Mouse (Mus musculus) embryonic fibroblast, embryonic 13.5 days (primary cell): ENCODE results near the gene Flot1. TPM values are rescaled to one million over a fixed set of nuclear protein-coding genes. Genes with fewer than 3 reads are reported as not detected.
A peak's percentile ranks its signal among the peaks of the same experiment; 100 is the strongest.
"Not testable (repeated sequence)": the region's sequence is repeated elsewhere in the genome, so short reads cannot be mapped to it uniquely, and the experiment has no call there.

Experiments used
- H3K27ac ChIP-seq: 2 replicates; pipeline ENCODE4 v1.5.1; 2012; ENCODE audit warnings: low read length, control low read depth, inconsistent platforms; ENCODE audit not compliant: insufficient read depth
- H3K4me1 ChIP-seq: 2 replicates; pipeline ENCODE4 v1.6.1; 2011; ENCODE audit warnings: low read length; ENCODE audit not compliant: control insufficient read depth, insufficient read depth
- H3K4me3 ChIP-seq: 2 replicates; pipeline ENCODE4 v1.5.1; 2011; ENCODE audit warnings: mild to moderate bottlenecking, control low read depth, low read length; ENCODE audit not compliant: insufficient read depth
- CTCF ChIP-seq: IDR thresholded peaks from 2 replicates; pipeline ENCODE4 v1.5.1; 2011; ENCODE audit warnings: mild to moderate bottlenecking, control low read depth, low read length, moderate library complexity, borderline replicate concordance; ENCODE audit not compliant: insufficient read depth
- POLR2A ChIP-seq: IDR thresholded peaks from 2 replicates; pipeline ENCODE4 v1.6.1; 2011; ENCODE audit warnings: low read depth, mild to moderate bottlenecking, control low read depth, low read length, moderate library complexity
- polyA plus RNA-seq: library from polyadenylated mRNA; stranded (reverse); fragments of >200 nt; gene quantifications from 2 replicates; pipeline ENCODE4 v1.2.4, GENCODE M21; 2011; ENCODE audit warnings: low read depth; ENCODE audit not compliant: missing spikeins, insufficient read length

Gene Flot1
- polyA plus RNA-seq, 1 experiment: 66.3 TPM

DNA sequence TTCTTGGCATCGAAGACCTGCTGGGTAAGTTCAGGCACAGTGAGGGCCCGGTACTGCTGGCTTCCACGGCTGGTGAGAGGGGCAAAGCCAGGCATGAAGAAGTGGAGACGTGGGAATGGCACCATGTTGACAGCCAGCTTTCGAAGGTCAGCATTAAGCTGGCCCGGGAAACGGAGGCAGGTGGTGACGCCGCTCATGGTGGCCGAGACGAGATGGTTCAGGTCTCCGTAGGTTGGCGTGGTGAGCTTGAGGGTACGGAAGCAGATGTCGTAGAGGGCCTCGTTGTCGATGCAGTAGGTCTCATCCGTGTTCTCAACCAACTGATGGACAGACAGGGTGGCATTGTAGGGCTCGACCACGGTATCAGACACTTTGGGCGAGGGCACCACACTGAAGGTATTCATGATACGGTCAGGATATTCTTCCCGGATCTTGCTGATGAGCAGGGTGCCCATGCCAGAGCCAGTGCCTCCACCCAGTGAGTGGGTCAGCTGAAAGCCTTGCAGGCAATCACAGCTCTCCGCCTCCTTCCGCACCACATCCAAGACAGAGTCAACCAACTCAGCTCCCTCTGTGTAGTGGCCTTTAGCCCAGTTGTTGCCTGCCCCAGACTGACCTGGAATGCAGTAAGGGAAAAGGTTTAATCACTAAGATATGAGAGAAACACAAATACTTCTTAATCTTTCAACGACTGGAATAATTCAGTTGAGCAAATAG lies 12.6 kb downstream of the Flot1 start:
- TF ChIP-seq CTCF: no peak
- H3K27ac ChIP-seq: no peak overlapping the region
- H3K4me1 ChIP-seq: peaks cover 5% of the 10 kb centered on the region
- H3K4me3 ChIP-seq: peak overlapping the region; percentile 79

DNA sequence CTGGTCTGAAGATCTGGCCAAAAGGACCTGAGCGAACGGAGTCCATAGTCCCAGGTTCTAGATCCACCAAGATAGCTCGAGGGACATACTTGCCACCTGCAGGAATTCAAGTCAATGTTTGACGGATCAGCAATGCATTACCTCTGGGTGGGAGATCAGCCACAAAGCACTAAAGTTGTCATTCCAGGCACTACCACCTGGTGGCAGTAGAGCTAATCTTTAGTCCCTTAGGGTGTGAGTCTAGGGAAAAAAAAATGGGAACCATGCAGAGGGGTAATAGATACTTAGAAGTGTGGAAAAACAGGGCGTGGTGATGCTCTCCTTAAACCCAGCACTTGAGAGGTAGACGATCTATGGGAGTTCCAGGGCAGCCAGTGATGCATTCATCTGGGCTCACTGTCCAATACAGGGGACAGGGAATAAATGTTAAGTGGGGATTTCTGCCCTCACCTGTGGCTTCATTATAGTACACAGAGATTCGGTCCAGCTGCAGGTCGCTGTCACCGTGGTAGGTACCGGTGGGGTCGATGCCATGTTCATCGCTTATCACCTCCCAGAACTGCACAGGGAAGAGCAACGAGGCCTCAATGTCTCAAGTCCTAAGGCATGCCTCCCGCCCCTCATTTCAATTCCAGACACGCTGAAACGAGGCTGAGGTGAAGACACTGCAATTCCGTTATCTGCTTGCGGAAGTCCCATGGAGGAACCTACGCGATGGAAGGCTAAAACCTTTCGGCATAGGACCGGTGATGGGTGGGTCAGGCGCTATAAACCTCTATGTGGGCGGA lies 13.3 kb downstream of the Flot1 start:
- peak overlapping the region; percentile 44 for H3K27ac ChIP-seq
- peak; percentile 40; the same call in 1 of the 2 replicates for TF ChIP-seq POLR2A
- TF ChIP-seq CTCF: 0 out of 2 replicates have a peak, but pooled peaks have one; percentile 10
- H3K4me1 ChIP-seq: peaks cover 5% of the 10 kb centered on the region
- peak overlapping the region; percentile 79 for H3K4me3 ChIP-seq

DNA sequence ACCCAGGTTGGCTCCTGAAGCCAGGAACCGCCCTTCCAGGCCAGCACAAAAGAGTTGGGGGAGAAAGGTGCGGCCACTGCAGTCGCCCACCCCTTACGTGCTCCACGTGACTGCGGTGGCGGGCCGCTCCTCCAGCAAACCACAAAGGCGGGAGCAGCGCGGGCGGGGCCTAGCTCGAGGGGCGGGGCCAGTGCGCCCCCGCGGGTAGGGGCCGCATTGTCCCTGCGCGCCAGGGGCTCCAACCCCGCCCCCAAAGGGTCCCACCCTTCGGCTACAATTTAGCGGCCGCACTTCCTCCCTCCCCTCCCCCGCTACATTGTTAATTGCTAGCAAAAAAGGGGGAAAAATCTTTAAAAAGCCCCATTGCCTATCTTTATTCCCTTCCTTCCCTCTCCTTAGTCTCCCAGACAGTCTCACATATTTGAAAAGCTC lies 14.0 kb downstream of the Flot1 start:
- Histone ChIP-seq H3K4me3 (peak overlapping the region; percentile 79), H3K4me1 (peaks cover 5% of the 10 kb centered on the region), H3K27ac (peak overlapping the region; percentile 91)
- TF ChIP-seq CTCF (no peak), POLR2A (no peak)

DNA sequence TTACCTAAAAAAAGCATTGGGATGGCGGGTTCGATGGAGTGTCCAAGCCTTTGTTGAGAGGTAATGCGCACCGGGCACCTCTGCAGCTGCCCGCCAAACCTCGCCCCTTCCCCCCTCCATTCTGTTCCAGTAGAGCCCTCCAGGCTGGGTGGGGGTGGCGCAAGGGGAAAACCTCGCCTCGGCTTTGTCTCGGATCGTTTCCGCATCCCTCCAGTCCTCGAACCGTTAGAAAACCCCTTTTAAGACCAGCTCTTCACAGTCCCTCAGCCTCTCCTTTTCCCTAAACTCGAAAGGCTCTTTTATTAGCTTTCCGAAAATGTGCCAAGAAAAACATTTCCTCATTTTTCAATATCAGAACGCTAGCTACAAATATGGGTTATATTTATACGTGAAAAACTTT lies 14.5 kb downstream of the Flot1 start:
- Histone ChIP-seq H3K4me1 (peaks cover 5% of the 10 kb centered on the region), H3K27ac (peak overlapping the region; percentile 91), H3K4me3 (peak overlapping the region; percentile 79)
- TF ChIP-seq POLR2A (0 out of 2 replicates have a peak, but pooled peaks have one; percentile 29), CTCF (no peak)

GRCm38 (mm10) chr17:35838122-35838544 lies 15.1 kb downstream of the Flot1 start, which contains the start of gene Tubb5:
TSS of gene Tubb5 (minus strand) at chr17:35838306.
- TF ChIP-seq CTCF (no peak), POLR2A (peak; percentile 98)
- Histone ChIP-seq H3K27ac (peak within 1 kb of the TSS; percentile 98), H3K4me3 (peak within 1 kb of the TSS; percentile 79), H3K4me1 (peaks cover 5% of the 10 kb centered on the region)

- peak overlapping the region; percentile 98 for H3K27ac ChIP-seq
- peaks cover 5% of the 10 kb centered on the region for H3K4me1 ChIP-seq
- H3K4me3 ChIP-seq: peak overlapping the region; percentile 70
- no peak for TF ChIP-seq CTCF
- no peak for TF ChIP-seq POLR2A
These were observed 15.5 kb downstream of the Flot1 start for GRCm38 (mm10) chr17:35838570-35838969.

DNA sequence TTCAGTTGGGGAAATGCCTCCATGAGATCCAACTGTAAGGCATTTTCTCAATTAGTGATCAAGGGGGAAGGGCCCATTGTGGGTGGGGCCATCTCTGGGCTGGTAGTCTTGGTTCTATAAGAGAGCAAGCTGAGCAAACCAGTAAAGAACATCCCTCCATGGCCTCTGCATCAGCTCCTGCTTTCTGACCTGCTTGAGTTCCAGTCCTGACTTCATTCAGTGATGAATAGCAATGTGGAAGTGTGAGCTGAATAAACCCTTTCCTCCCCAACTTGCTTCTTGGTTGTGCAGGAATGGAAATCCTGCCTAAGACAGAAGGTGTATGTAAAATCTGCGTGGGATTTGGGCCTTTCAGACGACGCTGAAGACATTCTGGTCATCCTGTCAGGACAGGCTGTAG lies 16.0 kb downstream of the Flot1 start:
- Histone ChIP-seq H3K4me3 (peak overlapping the region; percentile 70), H3K27ac (peak overlapping the region; percentile 98)
- peak; percentile 85 for TF ChIP-seq POLR2A
- H3K4me1 ChIP-seq: not testable (repeated sequence)

GRCm38 (mm10) chr17:35840561-35840960 lies 17.5 kb downstream of the Flot1 start:
- TF ChIP-seq CTCF: no peak
- no peak for TF ChIP-seq POLR2A
- H3K4me1 ChIP-seq: peaks cover 3% of the 10 kb centered on the region
- 0 out of 2 replicates have a peak overlapping the region, but pooled peaks have one; percentile 28 for H3K27ac ChIP-seq
- H3K4me3 ChIP-seq: no peak overlapping the region

GRCm38 (mm10) chr17:35841076-35841950 lies 18.3 kb downstream of the Flot1 start, which contains the start of gene Mdc1:
TSS of gene Mdc1 (plus strand) at chr17:35841515.
- Histone ChIP-seq H3K4me1 (peaks cover 2% of the 10 kb centered on the region; the same call in 1 of the 2 replicates), H3K27ac (peak within 1 kb of the TSS; percentile 44), H3K4me3 (peak within 1 kb of the TSS; percentile 83)
- TF ChIP-seq CTCF (no peak), POLR2A (peak; percentile 77)
